Mouse (Mus musculus) G1E (cell line): Measurements from ENCODE around the gene Elp6.

Experiments
- CTCF ChIP-seq: IDR thresholded peaks from 2 replicates; pipeline ENCODE4 v1.5.1; 2012; ENCODE audit warnings: low read depth, low read length, inconsistent platforms, mixed read lengths
- GATA1 ChIP-seq: IDR thresholded peaks from 2 replicates; pipeline ENCODE4 v1.6.1; 2012; ENCODE audit warnings: borderline replicate concordance, low read length, inconsistent platforms, mixed read lengths
- GATA2 ChIP-seq: IDR thresholded peaks from 2 replicates; pipeline ENCODE4 v1.6.1; 2012; ENCODE audit warnings: low read depth, low read length, inconsistent platforms, borderline replicate concordance
- POLR2AphosphoS5 ChIP-seq: IDR thresholded peaks from 2 replicates; pipeline ENCODE4 v1.6.1; 2012; ENCODE audit warnings: low read depth, low read length, inconsistent platforms; ENCODE audit not compliant: insufficient replicate concordance
- TAL1 ChIP-seq: conservative IDR thresholded peaks from 2 replicates; pipeline ENCODE4 v1.6.1; 2012; ENCODE audit warnings: low read depth, low read length, inconsistent platforms, mixed read lengths

GRCm38 (mm10) chr9:110304969-110305651, at the start of gene Elp6:
- TF ChIP-seq TAL1 (no peak), CTCF (no peak), GATA1 (no peak), POLR2AphosphoS5 (no peak), GATA2 (no peak)
